Mouse (Mus musculus) limb, embryonic 10.5 days (tissue): ENCODE results near the gene Col4a2. TPM values are rescaled to one million over a fixed set of nuclear protein-coding genes. Genes with fewer than 3 reads are reported as not detected.

ENCODE experiments used
- DNase-seq: peaks from one replicate; pipeline ENCODE4 v3.0.0-alpha.2; 2017; ENCODE audit warnings: low spot score
- H3K27ac ChIP-seq: fragments of 300-500 bp; sonication (generic); 2 replicates; pipeline ENCODE4 v1.5.1; 2016; ENCODE audit warnings: mild to moderate bottlenecking
- H3K27me3 ChIP-seq: fragments of 300-500 bp; sonication (generic); 2 replicates; pipeline ENCODE4 v1.6.1; 2016; ENCODE audit warnings: low read depth, mild to moderate bottlenecking; ENCODE audit not compliant: poor library complexity, severe bottlenecking
- H3K36me3 ChIP-seq: fragments of 300-500 bp; sonication (generic); 2 replicates; pipeline ENCODE4 v1.6.1; 2016; ENCODE audit warnings: mild to moderate bottlenecking, moderate library complexity
- H3K4me1 ChIP-seq: fragments of 300-500 bp; sonication (generic); 2 replicates; pipeline ENCODE4 v1.6.1; 2016
- H3K4me3 ChIP-seq: fragments of 300-500 bp; sonication (generic); 2 replicates; pipeline ENCODE4 v1.5.1; 2016; ENCODE audit warnings: mild to moderate bottlenecking, moderate library complexity
- H3K9me3 ChIP-seq: fragments of 300-500 bp; sonication (generic); replicated peaks from 2 replicates; pipeline ENCODE4 v1.6.1; 2016; ENCODE audit warnings: mild to moderate bottlenecking
- WGBS: fragments of 180-500 bp; shearing (Covaris S2); methylation state at CpG from one replicate; pipeline ENCODE4 v1.1.7; 2016; 5-methylcytosine and 5-hydroxymethylcytosine counted together
- polyA plus RNA-seq: library from polyadenylated mRNA; unstranded; fragments of >200 nt; fragmentation: Nextera tagmentation; extraction: Ambion mirVana; gene quantifications from 2 replicates; pipeline ENCODE4 v1.2.1, GENCODE M21; 2016

The Col4a2 gene
- polyA plus RNA-seq, 1 experiment from 2014 or later, result 53.0 TPM

- DNase-seq, result no peak
- WGBS, result 91% methylated on average over 3 of the region's 3 CpGs
- Histone ChIP-seq H3K36me3 (peaks cover 19% of the 10 kb centered on the region), H3K9me3 (no peaks in the 10 kb centered on the region), H3K4me1 (peaks cover 36% of the 10 kb centered on the region), H3K4me3 (no peak overlapping the region), H3K27ac (no peak overlapping the region), H3K27me3 (no peaks in the 10 kb centered on the region)
These were observed 43.3 kb downstream of the Col4a2 start for GRCm38 (mm10) chr8:11355900-11356299.

- H3K4me1 ChIP-seq, result peaks cover 44% of the 10 kb centered on the region
- DNase-seq, result no peak
- H3K27me3 ChIP-seq, result no peaks in the 10 kb centered on the region
- H3K4me3 ChIP-seq, result no peak overlapping the region
- H3K27ac ChIP-seq, result no peak overlapping the region
- peaks cover 19% of the 10 kb centered on the region for H3K36me3 ChIP-seq
- H3K9me3 ChIP-seq, result no peaks in the 10 kb centered on the region
- WGBS, result 92% methylated on average over 8 of the region's 8 CpGs
These were observed 44.2 kb downstream of the Col4a2 start for GRCm38 (mm10) chr8:11356776-11357175.

- WGBS, result 60% methylated on average over 7 of the region's 7 CpGs
- Histone ChIP-seq H3K4me3 (no peak overlapping the region), H3K36me3 (peaks cover 19% of the 10 kb centered on the region), H3K27me3 (no peaks in the 10 kb centered on the region), H3K27ac (peak overlapping the region; percentile 70), H3K9me3 (no peaks in the 10 kb centered on the region), H3K4me1 (peaks cover 56% of the 10 kb centered on the region)
- no peak for DNase-seq
These were observed 45.4 kb downstream of the Col4a2 start for GRCm38 (mm10) chr8:11357921-11358436.

GRCm38 (mm10) chr8:11359846-11360245 is 47.2 kb downstream of the Col4a2 start:
- H3K27ac ChIP-seq, result peak overlapping the region; percentile 32; the same call in 1 of the 2 replicates
- no peaks in the 10 kb centered on the region for H3K9me3 ChIP-seq
- 91% methylated on average over 5 of the region's 5 CpGs for WGBS
- peaks cover 72% of the 10 kb centered on the region for H3K4me1 ChIP-seq
- no peaks in the 10 kb centered on the region for H3K27me3 ChIP-seq
- no peak overlapping the region for H3K4me3 ChIP-seq
- DNase-seq, result no peak
- H3K36me3 ChIP-seq, result peaks cover 14% of the 10 kb centered on the region

- 72% methylated on average over 9 of the region's 9 CpGs for WGBS
- no peak for DNase-seq
- Histone ChIP-seq H3K27me3 (no peaks in the 10 kb centered on the region), H3K9me3 (no peaks in the 10 kb centered on the region), H3K27ac (peak overlapping the region; percentile 80), H3K36me3 (0 out of 2 replicates have a peak, but pooled peaks cover 6% of the 10 kb centered on the region), H3K4me3 (no peak overlapping the region), H3K4me1 (peaks cover 67% of the 10 kb centered on the region)
These were observed 49.1 kb downstream of the Col4a2 start for GRCm38 (mm10) chr8:11361546-11362277.

- WGBS, result 47% methylated on average over 17 of the region's 17 CpGs
- peak overlapping the region; percentile 80 for H3K27ac ChIP-seq
- H3K36me3 ChIP-seq, result no peaks in the 10 kb centered on the region
- peak; percentile 63 for DNase-seq
- 0 out of 2 replicates have a peak overlapping the region, but pooled peaks have one; percentile 6 for H3K4me3 ChIP-seq
- H3K4me1 ChIP-seq, result peaks cover 59% of the 10 kb centered on the region
- no peaks in the 10 kb centered on the region for H3K9me3 ChIP-seq
- no peaks in the 10 kb centered on the region for H3K27me3 ChIP-seq
These were observed 49.9 kb downstream of the Col4a2 start for GRCm38 (mm10) chr8:11362278-11363214.

- Histone ChIP-seq H3K27me3 (no peaks in the 10 kb centered on the region), H3K27ac (peak overlapping the region; percentile 80), H3K4me3 (no peak overlapping the region), H3K4me1 (peaks cover 49% of the 10 kb centered on the region), H3K9me3 (no peaks in the 10 kb centered on the region), H3K36me3 (peaks cover 3% of the 10 kb centered on the region; the same call in 1 of the 2 replicates)
- no peak for DNase-seq
- WGBS, result 65% methylated on average over 13 of the region's 13 CpGs
These were observed 50.9 kb downstream of the Col4a2 start for GRCm38 (mm10) chr8:11363340-11364126.

- no peak for DNase-seq
- H3K27ac ChIP-seq, result no peak overlapping the region
- H3K4me1 ChIP-seq, result peaks cover 46% of the 10 kb centered on the region
- no peak overlapping the region for H3K4me3 ChIP-seq
- H3K9me3 ChIP-seq, result no peaks in the 10 kb centered on the region
- no peaks in the 10 kb centered on the region for H3K27me3 ChIP-seq
- 90% methylated on average over 5 of the region's 5 CpGs for WGBS
- peaks cover 4% of the 10 kb centered on the region; the same call in 1 of the 2 replicates for H3K36me3 ChIP-seq
These were observed 53.6 kb downstream of the Col4a2 start for GRCm38 (mm10) chr8:11366251-11366650.

GRCm38 (mm10) chr8:11366741-11367140 is 54.1 kb downstream of the Col4a2 start:
- Histone ChIP-seq H3K9me3 (no peaks in the 10 kb centered on the region), H3K36me3 (peaks cover 4% of the 10 kb centered on the region; the same call in 1 of the 2 replicates), H3K27ac (no peak overlapping the region), H3K27me3 (no peaks in the 10 kb centered on the region), H3K4me3 (no peak overlapping the region), H3K4me1 (peaks cover 41% of the 10 kb centered on the region)
- DNase-seq, result no peak
- WGBS, result 90% methylated on average over 4 of the region's 4 CpGs

- peaks cover 32% of the 10 kb centered on the region for H3K4me1 ChIP-seq
- H3K4me3 ChIP-seq, result no peak overlapping the region
- H3K36me3 ChIP-seq, result peaks cover 7% of the 10 kb centered on the region; the same call in 1 of the 2 replicates
- H3K27me3 ChIP-seq, result no peaks in the 10 kb centered on the region
- H3K9me3 ChIP-seq, result no peaks in the 10 kb centered on the region
- H3K27ac ChIP-seq, result no peak overlapping the region
- WGBS, result 91% methylated on average over 5 of the region's 5 CpGs
- DNase-seq, result no peak
These were observed 55.1 kb downstream of the Col4a2 start for GRCm38 (mm10) chr8:11367670-11368069.

GRCm38 (mm10) chr8:11369526-11370203 is 57.1 kb downstream of the Col4a2 start:
- no peak for DNase-seq
- WGBS, result 84% methylated on average over 19 of the region's 19 CpGs
- H3K27ac ChIP-seq, result no peak overlapping the region
- H3K4me3 ChIP-seq, result no peak overlapping the region
- H3K9me3 ChIP-seq, result no peaks in the 10 kb centered on the region
- no peaks in the 10 kb centered on the region for H3K27me3 ChIP-seq
- H3K36me3 ChIP-seq, result peaks cover 7% of the 10 kb centered on the region; the same call in 1 of the 2 replicates
- peaks cover 13% of the 10 kb centered on the region for H3K4me1 ChIP-seq

GRCm38 (mm10) chr8:11371347-11371746 is 58.7 kb downstream of the Col4a2 start:
- WGBS, result 80% methylated on average over 10 of the region's 10 CpGs
- H3K27ac ChIP-seq, result no peak overlapping the region
- no peaks in the 10 kb centered on the region for H3K9me3 ChIP-seq
- peaks cover 16% of the 10 kb centered on the region for H3K4me1 ChIP-seq
- H3K27me3 ChIP-seq, result no peaks in the 10 kb centered on the region
- H3K4me3 ChIP-seq, result no peak overlapping the region
- peaks cover 7% of the 10 kb centered on the region; the same call in 1 of the 2 replicates for H3K36me3 ChIP-seq
- DNase-seq, result no peak
